Mouse (Mus musculus): ENCODE measurements at regions not wholly inside any gene's neighbourhood (a gene's known extent, or its start where the extent isn't known, plus 50 kb on each side); places are given as distances from the start of the nearest gene placed in this dataset.

DNA sequence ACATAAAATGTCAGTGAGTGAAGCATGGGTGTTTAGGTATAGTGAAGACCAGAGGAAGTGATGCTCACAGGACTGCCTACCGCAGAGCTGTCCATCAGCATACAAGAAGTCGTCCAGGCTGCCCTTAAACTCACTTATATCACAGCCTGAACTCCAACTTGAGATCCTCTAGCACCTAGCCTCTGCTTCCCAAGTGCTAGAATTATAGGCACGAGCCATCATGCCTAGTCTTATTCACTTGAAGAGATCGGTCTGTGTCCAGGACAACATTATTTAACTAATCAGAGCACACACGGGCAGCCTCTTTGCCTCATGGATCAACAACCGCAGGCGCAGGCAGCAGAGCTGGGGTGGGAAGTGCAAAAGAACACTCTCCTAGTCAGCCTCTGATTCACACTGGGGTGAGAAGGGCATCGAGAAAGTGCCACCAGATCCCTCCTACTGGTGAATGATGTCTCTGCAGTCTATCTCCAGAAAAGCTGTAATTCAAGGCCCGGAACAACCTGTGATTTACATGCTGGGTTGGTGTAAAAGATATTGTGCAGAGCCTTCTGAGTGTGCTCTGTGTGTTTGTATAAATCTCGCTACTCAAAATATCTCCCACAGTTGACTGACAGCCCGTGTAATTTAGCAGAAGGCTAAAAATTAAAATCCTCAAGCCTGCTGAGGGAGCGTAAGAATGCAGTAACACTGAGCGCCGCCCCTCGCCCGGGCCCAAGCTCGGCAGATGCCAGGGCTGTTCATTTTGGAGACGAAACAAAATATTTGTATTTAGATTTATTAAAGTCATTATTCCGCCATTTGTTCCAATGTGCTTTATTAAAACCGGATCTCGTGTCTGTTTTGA is 94.6 kb upstream of the Tle3 start:
- ATAC-seq (ENCODE audit: low FRiP score): peak; percentile 51; the same call in 1 of the 2 replicates
- H3K4me1 ChIP-seq (replicated peaks; ENCODE audit: control insufficient read depth, insufficient read depth, low read length): peaks cover 26% of the 10 kb centered on the region
- H3K27me3 ChIP-seq (ENCODE audit: control insufficient read depth, insufficient read depth, low read length): no peaks in the 10 kb centered on the region
- H3K9ac ChIP-seq: no peak overlapping the region
- no peaks in the 10 kb centered on the region for H3K9me3 ChIP-seq (ENCODE audit: control insufficient read depth, low read length)
- DNase-seq (ENCODE audit: low spot score): peak; percentile 72
- H3K36me3 ChIP-seq (replicated peaks; ENCODE audit: control insufficient read depth, insufficient read depth): no peaks in the 10 kb centered on the region
- no peak overlapping the region; the same call in 1 of the 2 replicates for H3K27ac ChIP-seq
- WGBS: 9% methylated on average over 21 of the region's 21 CpGs
- no peak overlapping the region for H3K4me3 ChIP-seq (replicated peaks; ENCODE audit: low read length)
- peak overlapping the region; percentile 33 for H3K4me2 ChIP-seq (replicated peaks)

GRCm38 (mm10) chr9:61278216-61278758 is 93.9 kb upstream of the Tle3 start:
- Histone ChIP-seq H3K36me3 (replicated peaks; ENCODE audit: control insufficient read depth, insufficient read depth) (no peaks in the 10 kb centered on the region), H3K27me3 (ENCODE audit: control insufficient read depth, insufficient read depth, low read length) (0 out of 2 replicates have a peak, but pooled peaks cover 5% of the 10 kb centered on the region), H3K4me1 (replicated peaks; ENCODE audit: control insufficient read depth, insufficient read depth, low read length) (peaks cover 26% of the 10 kb centered on the region), H3K9me3 (ENCODE audit: control insufficient read depth, low read length) (no peaks in the 10 kb centered on the region), H3K27ac (peak overlapping the region; percentile 38; the same call in 1 of the 2 replicates), H3K4me3 (replicated peaks; ENCODE audit: low read length) (no peak overlapping the region), H3K9ac (no peak overlapping the region), H3K4me2 (replicated peaks) (peak overlapping the region; percentile 33)
- 13% methylated on average over 12 of the region's 12 CpGs for WGBS
- no peak for ATAC-seq (ENCODE audit: low FRiP score)
- DNase-seq (ENCODE audit: low spot score): peak; percentile 34

- H3K9ac ChIP-seq: peak overlapping the region; percentile 10; the same call in 1 of the 2 replicates
- no peak overlapping the region for H3K4me2 ChIP-seq (replicated peaks)
- no peaks in the 10 kb centered on the region for H3K36me3 ChIP-seq (replicated peaks; ENCODE audit: control insufficient read depth, insufficient read depth)
- DNase-seq (ENCODE audit: low spot score) (no peak), ATAC-seq (ENCODE audit: low FRiP score) (peak; percentile 40; the same call in 1 of the 2 replicates)
- H3K27me3 ChIP-seq (ENCODE audit: control insufficient read depth, insufficient read depth, low read length): 0 out of 2 replicates have a peak, but pooled peaks cover 8% of the 10 kb centered on the region
- H3K4me1 ChIP-seq (replicated peaks; ENCODE audit: control insufficient read depth, insufficient read depth, low read length): peaks cover 26% of the 10 kb centered on the region
- no peak overlapping the region for H3K4me3 ChIP-seq (replicated peaks; ENCODE audit: low read length)
- 0 out of 2 replicates have a peak overlapping the region, but pooled peaks have one; percentile 38 for H3K27ac ChIP-seq
- no peaks in the 10 kb centered on the region for H3K9me3 ChIP-seq (ENCODE audit: control insufficient read depth, low read length)
- 6% methylated on average over 9 of the region's 9 CpGs for WGBS
Observed at GRCm38 (mm10) chr9:61279044-61279543, 93.1 kb upstream of the Tle3 start.

DNA sequence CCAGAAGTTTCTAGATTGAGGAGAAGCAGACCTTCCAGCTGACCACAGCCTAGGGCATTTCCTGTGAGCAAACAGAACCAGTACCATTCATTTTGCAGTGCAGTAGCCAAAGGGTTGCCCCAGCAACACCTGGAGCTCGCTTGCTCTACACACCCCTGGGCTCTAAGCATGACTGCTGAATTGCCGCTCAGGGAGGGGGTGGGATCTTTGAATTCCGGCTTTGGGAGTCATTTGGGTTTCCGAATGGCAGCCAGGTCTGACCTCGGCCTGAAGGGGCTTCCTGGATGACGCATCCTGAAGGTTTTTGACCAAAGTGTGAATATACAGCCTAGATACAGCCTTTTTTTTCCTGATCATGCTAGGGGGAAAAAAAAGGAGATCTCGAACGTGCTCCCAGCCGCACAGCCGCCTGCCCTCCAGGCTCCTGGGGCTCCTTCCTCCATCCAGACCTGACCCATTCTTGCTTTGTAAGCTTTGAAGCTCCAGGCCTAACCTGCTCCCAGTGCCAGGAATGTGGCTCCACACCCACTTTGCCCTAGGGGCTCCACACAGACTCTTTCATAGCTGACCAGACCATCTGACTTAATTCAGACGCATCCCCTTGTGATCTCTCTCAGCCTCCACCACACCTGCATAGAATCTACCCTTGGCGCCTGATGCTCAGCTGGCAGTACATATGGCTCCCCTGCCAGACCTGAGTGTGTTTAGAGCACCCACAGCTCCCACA is 91.1 kb upstream of the Tle3 start:
- Histone ChIP-seq H3K4me2 (replicated peaks) (no peak overlapping the region), H3K36me3 (replicated peaks; ENCODE audit: control insufficient read depth, insufficient read depth) (no peaks in the 10 kb centered on the region), H3K4me1 (replicated peaks; ENCODE audit: control insufficient read depth, insufficient read depth, low read length) (peaks cover 26% of the 10 kb centered on the region), H3K4me3 (replicated peaks; ENCODE audit: low read length) (no peak overlapping the region), H3K9me3 (ENCODE audit: control insufficient read depth, low read length) (no peaks in the 10 kb centered on the region), H3K27ac (no peak overlapping the region), H3K27me3 (ENCODE audit: control insufficient read depth, insufficient read depth, low read length) (0 out of 2 replicates have a peak, but pooled peaks cover 8% of the 10 kb centered on the region), H3K9ac (no peak overlapping the region)
- ATAC-seq (ENCODE audit: low FRiP score) (no peak), DNase-seq (ENCODE audit: low spot score) (no peak)
- 61% methylated on average over 12 of the region's 12 CpGs for WGBS

DNA sequence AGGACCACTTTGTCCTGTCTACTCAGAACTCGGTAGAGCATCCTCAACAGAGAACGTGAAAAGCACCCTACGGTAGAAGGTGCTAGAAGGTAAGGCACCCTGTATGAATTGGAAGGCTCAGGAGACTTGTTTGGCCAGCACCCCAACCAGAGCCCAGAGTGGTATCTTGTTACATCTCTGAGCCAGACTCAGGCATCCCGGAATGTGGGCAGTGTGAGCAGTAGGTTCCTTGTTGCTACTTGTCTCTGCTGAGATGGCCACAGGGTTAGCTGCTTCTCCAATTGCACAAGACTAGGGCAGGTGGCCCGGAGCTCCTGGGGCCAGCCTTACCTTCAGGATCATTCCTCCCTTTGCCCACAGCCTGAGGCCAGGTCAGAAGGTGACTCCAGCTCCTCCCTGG is 88.9 kb upstream of the Tle3 start:
- Histone ChIP-seq H3K27me3 (ENCODE audit: control insufficient read depth, insufficient read depth, low read length) (0 out of 2 replicates have a peak, but pooled peaks cover 8% of the 10 kb centered on the region), H3K4me3 (replicated peaks; ENCODE audit: low read length) (no peak overlapping the region), H3K9me3 (ENCODE audit: control insufficient read depth, low read length) (peaks cover 6% of the 10 kb centered on the region), H3K4me2 (replicated peaks) (no peak overlapping the region), H3K27ac (no peak overlapping the region), H3K9ac (no peak overlapping the region), H3K36me3 (replicated peaks; ENCODE audit: control insufficient read depth, insufficient read depth) (no peaks in the 10 kb centered on the region), H3K4me1 (replicated peaks; ENCODE audit: control insufficient read depth, insufficient read depth, low read length) (peaks cover 16% of the 10 kb centered on the region)
- DNase-seq (ENCODE audit: low spot score) (no peak), ATAC-seq (ENCODE audit: low FRiP score) (no peak)
- WGBS: 92% methylated on average over 5 of the region's 5 CpGs

- Histone ChIP-seq H3K9ac (no peak overlapping the region), H3K9me3 (ENCODE audit: control insufficient read depth, low read length) (peaks cover 8% of the 10 kb centered on the region), H3K27me3 (ENCODE audit: control insufficient read depth, insufficient read depth, low read length) (0 out of 2 replicates have a peak, but pooled peaks cover 8% of the 10 kb centered on the region), H3K27ac (no peak overlapping the region), H3K4me2 (replicated peaks) (no peak overlapping the region), H3K36me3 (replicated peaks; ENCODE audit: control insufficient read depth, insufficient read depth) (no peaks in the 10 kb centered on the region), H3K4me3 (replicated peaks; ENCODE audit: low read length) (no peak overlapping the region), H3K4me1 (replicated peaks; ENCODE audit: control insufficient read depth, insufficient read depth, low read length) (peaks cover 5% of the 10 kb centered on the region; the same call in 1 of the 2 replicates)
- ATAC-seq (ENCODE audit: low FRiP score) (no peak), DNase-seq (ENCODE audit: low spot score) (peak; percentile 45)
- 77% methylated on average over 8 of the region's 8 CpGs for WGBS
Observed at GRCm38 (mm10) chr9:61284201-61285021, 87.8 kb upstream of the Tle3 start.

DNA sequence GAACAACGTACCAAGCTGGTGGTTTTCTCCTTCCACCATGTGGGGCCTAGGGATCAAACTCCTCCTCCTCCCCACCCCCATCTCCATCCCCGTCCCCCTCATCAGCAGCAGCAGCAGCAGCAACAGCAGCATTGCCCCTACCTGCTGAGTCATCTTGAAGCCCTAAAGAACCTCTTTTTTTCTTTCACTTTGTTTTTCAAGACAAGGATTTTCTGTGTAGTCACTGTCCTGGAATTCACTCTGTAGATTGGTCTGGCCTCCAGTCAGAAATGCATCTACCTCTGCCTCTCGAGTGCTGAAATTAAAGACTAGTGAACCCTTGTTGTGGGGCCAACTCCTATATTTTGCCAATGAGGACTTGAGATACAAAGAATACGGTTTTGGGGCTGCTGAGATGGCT is 85.6 kb upstream of the Tle3 start:
- Histone ChIP-seq H3K27me3 (ENCODE audit: control insufficient read depth, insufficient read depth, low read length) (0 out of 2 replicates have a peak, but pooled peaks cover 8% of the 10 kb centered on the region), H3K36me3 (replicated peaks; ENCODE audit: control insufficient read depth, insufficient read depth) (no peaks in the 10 kb centered on the region), H3K4me2 (replicated peaks) (no peak overlapping the region), H3K9ac (no peak overlapping the region), H3K4me3 (replicated peaks; ENCODE audit: low read length) (no peak overlapping the region), H3K9me3 (ENCODE audit: control insufficient read depth, low read length) (peaks cover 8% of the 10 kb centered on the region), H3K4me1 (replicated peaks; ENCODE audit: control insufficient read depth, insufficient read depth, low read length) (no peaks in the 10 kb centered on the region), H3K27ac (no peak overlapping the region)
- DNase-seq (ENCODE audit: low spot score) (no peak), ATAC-seq (ENCODE audit: low FRiP score) (no peak)
- WGBS: 91% methylated on average over 4 of the region's 4 CpGs

DNA sequence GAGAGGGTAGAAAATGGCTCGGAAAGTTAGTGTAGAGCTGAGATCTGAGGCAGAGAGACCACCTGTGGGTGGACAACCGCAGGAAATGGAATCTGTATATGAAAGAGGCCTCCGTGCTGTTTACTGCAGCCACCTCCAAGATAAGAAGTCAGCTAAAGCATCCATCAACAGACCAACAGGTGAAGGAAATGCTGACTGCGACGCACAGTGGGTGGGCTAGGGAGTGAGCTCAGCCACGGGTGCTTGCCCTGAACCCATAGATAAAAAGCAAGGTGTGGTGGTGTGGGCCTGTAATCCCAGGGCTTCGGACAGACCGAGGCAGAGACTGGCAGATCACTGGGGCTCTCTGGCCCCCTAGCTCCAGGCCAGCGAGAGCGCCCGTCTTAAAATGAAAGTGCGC is 83.0 kb upstream of the Tle3 start:
- Histone ChIP-seq H3K27me3 (ENCODE audit: control insufficient read depth, insufficient read depth, low read length) (no peaks in the 10 kb centered on the region), H3K4me3 (replicated peaks; ENCODE audit: low read length) (no peak overlapping the region), H3K27ac (no peak overlapping the region), H3K9ac (no peak overlapping the region), H3K4me1 (replicated peaks; ENCODE audit: control insufficient read depth, insufficient read depth, low read length) (peaks cover 12% of the 10 kb centered on the region; the same call in 1 of the 2 replicates), H3K9me3 (ENCODE audit: control insufficient read depth, low read length) (peaks cover 8% of the 10 kb centered on the region), H3K36me3 (replicated peaks; ENCODE audit: control insufficient read depth, insufficient read depth) (no peaks in the 10 kb centered on the region), H3K4me2 (replicated peaks) (no peak overlapping the region)
- DNase-seq (ENCODE audit: low spot score): no peak
- ATAC-seq (ENCODE audit: low FRiP score): no peak
- WGBS: 59% methylated on average over 12 of the region's 12 CpGs
